Mouse (Mus musculus) forebrain, embryonic 10.5 days (tissue): ENCODE measurements around the gene Abcb1a. TPM values are rescaled to one million over a fixed set of nuclear protein-coding genes. Genes with fewer than 3 reads are reported as not detected.
A peak's percentile ranks its signal among the peaks of the same experiment; 100 is the strongest.

Source experiments
- DNase-seq: peaks from one replicate; pipeline ENCODE4 v3.0.0-alpha.2; 2017; ENCODE audit warnings: low spot score; ENCODE audit errors: extremely low spot score
- H3K27ac ChIP-seq: fragments of 300-500 bp; sonication (generic); 2 replicates; pipeline ENCODE4 v1.5.1; 2016; ENCODE audit warnings: mild to moderate bottlenecking
- H3K27me3 ChIP-seq: fragments of 300-500 bp; sonication (generic); 2 replicates; pipeline ENCODE4 v1.6.1; 2016; ENCODE audit warnings: mild to moderate bottlenecking; ENCODE audit not compliant: poor library complexity, severe bottlenecking
- H3K36me3 ChIP-seq: fragments of 300-500 bp; sonication (generic); replicated peaks from 2 replicates; pipeline ENCODE4 v1.6.1; 2016; ENCODE audit warnings: mild to moderate bottlenecking, moderate library complexity
- H3K4me1 ChIP-seq: fragments of 300-500 bp; sonication (generic); 2 replicates; pipeline ENCODE4 v1.6.1; 2016
- H3K4me3 ChIP-seq: fragments of 300-500 bp; sonication (generic); 2 replicates; pipeline ENCODE4 v1.5.1; 2016; ENCODE audit warnings: mild to moderate bottlenecking, moderate library complexity
- H3K9me3 ChIP-seq: fragments of 300-500 bp; sonication (generic); 2 replicates; pipeline ENCODE4 v1.6.1; 2016; ENCODE audit warnings: mild to moderate bottlenecking, moderate library complexity
- WGBS: fragments of 180-500 bp; shearing (Covaris S2); methylation state at CpG from one replicate; pipeline ENCODE4 v1.1.7; 2016; 5-methylcytosine and 5-hydroxymethylcytosine counted together
- polyA plus RNA-seq: library from polyadenylated mRNA; unstranded; fragments of >200 nt; fragmentation: Nextera tagmentation; extraction: Ambion mirVana; gene quantifications from 2 replicates; pipeline ENCODE4 v1.2.1, GENCODE M21; 2016

Abcb1a gene
- polyA plus RNA-seq, result 0.12 and 0.35 TPM in 2 replicates

DNA sequence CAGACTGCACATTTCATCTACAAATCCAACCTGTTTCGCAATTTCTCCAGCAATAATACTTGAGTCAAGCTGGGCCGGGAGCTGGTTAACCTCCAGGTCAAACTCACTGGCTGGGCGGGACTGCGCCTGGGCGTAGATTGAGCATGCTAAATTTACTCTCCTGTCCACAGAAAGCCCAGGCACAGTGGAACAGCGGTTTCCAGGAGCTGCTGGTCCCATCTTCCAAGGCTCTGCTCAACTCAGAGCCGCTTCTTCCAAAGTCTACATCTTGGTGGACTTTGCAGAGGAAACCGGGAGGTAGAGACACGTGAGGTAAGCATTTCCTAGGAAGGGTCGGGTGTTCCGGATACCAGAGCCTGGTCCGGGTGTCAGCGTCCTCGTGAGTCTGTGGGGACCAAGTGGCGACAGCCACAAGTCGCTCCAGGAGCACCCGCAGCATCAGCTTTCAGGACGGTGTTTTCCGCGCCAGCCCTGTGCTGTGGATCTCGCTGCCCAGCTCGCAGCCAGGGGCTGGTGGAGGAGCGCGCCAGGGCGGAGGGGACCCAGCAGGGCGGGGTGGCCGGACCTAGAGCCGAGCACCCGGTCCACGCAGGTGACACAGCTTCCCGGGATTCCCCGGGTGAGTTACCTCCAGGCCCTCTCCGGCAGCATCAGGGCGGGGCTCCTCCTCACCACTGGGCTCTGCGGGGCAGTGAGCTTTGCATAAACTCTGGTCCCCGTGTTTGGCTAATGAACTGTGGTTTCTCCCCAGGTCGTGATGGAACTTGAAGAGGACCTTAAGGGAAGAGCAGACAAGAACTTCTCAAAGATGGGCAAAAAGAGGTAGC is at the start of gene Abcb1a:
Gene Abcb1a (plus strand): TSS at position 167 of the 827 bp plus-strand sequence.
- 7% methylated on average over 37 of the region's 37 CpGs for WGBS
- H3K27me3 ChIP-seq, result peaks cover 6% of the 10 kb centered on the region; the same call in 1 of the 2 replicates
- H3K4me1 ChIP-seq, result peaks cover 11% of the 10 kb centered on the region
- H3K36me3 ChIP-seq, result no peaks in the 10 kb centered on the region
- DNase-seq, result peak; percentile 33
- peak within 1 kb of the TSS; percentile 54 for H3K27ac ChIP-seq
- H3K4me3 ChIP-seq, result peak within 1 kb of the TSS; percentile 60
- H3K9me3 ChIP-seq, result no peaks in the 10 kb centered on the region

DNA sequence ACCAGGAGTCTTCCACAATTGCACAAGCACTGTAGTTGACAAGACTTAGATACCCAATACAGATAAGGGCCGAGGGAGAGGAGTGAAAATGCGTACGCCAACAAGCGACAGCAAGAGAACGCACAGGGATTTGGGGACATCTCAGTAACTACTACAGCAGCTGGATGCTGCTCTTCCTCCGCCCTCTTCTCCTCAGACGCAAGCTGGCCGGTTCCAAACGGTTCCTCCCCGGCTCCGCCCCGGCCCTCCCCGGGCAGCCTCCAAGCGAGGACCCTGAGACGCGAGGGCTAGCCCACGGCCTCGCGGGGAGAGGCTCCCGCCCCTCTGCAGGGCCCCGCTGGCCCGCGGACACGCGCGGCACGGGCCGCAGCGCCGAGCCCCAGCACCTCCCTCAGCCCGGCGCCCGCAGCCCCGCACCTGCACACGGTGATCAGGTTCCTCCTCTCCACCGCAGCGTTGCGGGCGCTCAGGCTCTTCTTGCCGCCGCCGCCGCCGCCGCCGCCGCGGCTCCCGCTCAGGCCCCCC is 37.7 kb upstream of the Abcb1a start:
- 0% methylated on average over 39 of the region's 49 CpGs for WGBS
- peaks cover 7% of the 10 kb centered on the region; the same call in 1 of the 2 replicates for H3K27me3 ChIP-seq

DNA sequence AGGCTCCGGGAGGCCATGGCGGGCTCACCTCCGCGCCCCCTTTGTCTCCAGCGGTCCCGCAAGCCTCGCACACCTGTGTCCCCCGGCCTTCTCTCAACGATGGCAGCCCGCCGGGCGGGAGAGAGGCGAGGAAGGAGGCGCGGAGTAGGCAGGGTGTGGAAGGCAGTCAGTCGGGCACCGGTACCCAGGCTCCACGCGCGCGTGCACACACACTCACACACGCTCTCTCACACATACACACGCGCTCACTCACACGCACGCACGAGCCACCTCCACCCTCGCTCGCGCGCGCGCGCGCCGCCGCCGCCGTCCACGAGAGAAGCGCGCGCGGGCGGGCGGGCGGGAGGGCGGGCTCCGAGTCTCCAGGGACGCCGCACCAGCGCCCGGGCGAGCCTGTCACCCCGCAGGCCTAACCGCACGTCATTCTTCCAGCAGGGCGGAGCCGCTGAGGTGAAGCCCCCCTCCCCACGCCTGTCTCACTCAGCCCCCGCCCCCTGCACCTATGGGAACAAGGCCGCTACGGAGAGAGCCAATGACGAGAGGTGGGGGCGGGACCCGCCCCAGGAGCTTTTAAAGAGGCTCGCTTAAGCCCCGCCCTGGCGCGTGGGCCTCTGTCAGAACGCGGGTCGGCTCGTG is 37.2 kb upstream of the Abcb1a start, which contains the start of gene Rundc3b:
Gene Rundc3b (minus strand): TSS at position 357 of the 636 bp plus-strand sequence.
- no peaks in the 10 kb centered on the region for H3K9me3 ChIP-seq
- H3K27me3 ChIP-seq, result peaks cover 7% of the 10 kb centered on the region; the same call in 1 of the 2 replicates
- H3K4me3 ChIP-seq, result peak within 1 kb of the TSS; percentile 93
- peak within 1 kb of the TSS; percentile 88 for H3K27ac ChIP-seq
- H3K4me1 ChIP-seq, result peaks cover 12% of the 10 kb centered on the region
- DNase-seq, result peak; percentile 91
- under 1% methylated on average over 62 of the region's 74 CpGs for WGBS
- H3K36me3 ChIP-seq, result no peaks in the 10 kb centered on the region

More for the DNA sequence above, 37.7 kb upstream of the Abcb1a start:
- H3K9me3 ChIP-seq, result no peaks in the 10 kb centered on the region
- peak overlapping the region; percentile 93 for H3K4me3 ChIP-seq
- peak; percentile 49 for DNase-seq
- peaks cover 12% of the 10 kb centered on the region for H3K4me1 ChIP-seq
- H3K27ac ChIP-seq, result peak overlapping the region; percentile 88
- no peaks in the 10 kb centered on the region for H3K36me3 ChIP-seq

DNA sequence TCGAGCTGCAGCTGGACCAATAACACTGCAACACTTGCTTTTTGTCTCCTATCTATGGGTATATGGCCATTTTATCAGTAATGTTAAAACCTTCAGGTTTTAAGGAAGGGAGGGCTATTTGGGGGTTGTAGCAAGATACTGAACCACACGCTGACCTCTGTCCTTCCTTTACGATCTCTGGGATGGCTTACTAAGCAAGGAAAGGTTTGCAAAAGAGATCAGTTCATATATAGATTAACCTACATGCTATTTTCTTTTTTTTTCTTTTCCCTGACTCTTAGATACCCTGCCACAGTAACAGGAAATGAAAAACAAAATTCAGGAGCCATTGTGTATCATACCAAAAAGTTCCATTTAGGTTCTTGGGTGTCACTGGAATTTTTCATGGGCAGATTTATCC is 27.0 kb upstream of the Abcb1a start:
- Histone ChIP-seq H3K9me3 (no peaks in the 10 kb centered on the region), H3K4me1 (no peaks in the 10 kb centered on the region), H3K27me3 (no peaks in the 10 kb centered on the region), H3K27ac (no peak overlapping the region), H3K36me3 (no peaks in the 10 kb centered on the region), H3K4me3 (no peak overlapping the region)
- 90% methylated on average over 3 of the region's 3 CpGs for WGBS
- DNase-seq, result no peak

DNA sequence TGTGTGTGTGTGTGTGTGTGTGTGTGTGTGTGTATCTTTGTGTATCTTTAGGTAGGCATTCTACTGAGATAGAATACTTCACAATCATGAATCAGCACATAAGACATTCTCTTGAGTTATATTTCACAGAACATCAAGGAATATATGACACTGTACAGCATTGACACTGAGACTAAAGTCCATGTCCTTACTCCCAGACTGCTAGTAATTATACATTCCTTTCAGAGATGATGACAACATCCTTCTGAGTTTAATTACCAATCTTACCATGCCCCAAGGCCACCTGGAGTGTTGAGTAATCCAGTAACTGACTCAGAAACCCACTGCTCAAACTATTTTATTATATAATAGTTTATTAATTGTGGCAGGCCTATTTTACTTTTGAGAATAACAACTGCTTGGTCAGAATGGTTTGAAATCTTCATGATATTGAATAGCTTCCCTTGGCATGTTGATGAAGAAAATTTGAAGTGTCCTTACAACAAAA is 25.3 kb upstream of the Abcb1a start:
- H3K27ac ChIP-seq, result no peak overlapping the region
- no peaks in the 10 kb centered on the region for H3K36me3 ChIP-seq
- H3K9me3 ChIP-seq, result no peaks in the 10 kb centered on the region
- H3K4me1 ChIP-seq, result no peaks in the 10 kb centered on the region
- no peak for DNase-seq
- no peak overlapping the region for H3K4me3 ChIP-seq
- no peaks in the 10 kb centered on the region for H3K27me3 ChIP-seq

DNA sequence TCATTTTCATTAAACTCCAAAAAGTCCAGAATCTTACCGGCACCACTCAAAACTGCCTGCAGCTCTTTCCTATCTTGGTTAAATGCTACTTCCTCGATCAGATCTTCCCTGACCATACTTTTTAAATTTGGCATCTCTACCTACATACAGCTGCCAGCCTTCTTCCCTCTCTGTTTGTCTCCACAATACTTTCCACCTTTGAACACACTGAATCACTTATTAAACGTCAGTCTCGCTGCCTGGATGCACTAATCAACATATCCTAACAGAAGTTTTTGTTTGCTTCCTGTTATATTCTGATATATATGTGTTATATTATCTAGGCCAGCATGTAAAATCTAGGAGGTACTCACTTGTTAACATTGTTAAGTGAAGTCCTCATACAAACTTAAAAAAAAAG is 11.6 kb upstream of the Abcb1a start:
- WGBS, result 88% methylated on average over 4 of the region's 4 CpGs

DNA sequence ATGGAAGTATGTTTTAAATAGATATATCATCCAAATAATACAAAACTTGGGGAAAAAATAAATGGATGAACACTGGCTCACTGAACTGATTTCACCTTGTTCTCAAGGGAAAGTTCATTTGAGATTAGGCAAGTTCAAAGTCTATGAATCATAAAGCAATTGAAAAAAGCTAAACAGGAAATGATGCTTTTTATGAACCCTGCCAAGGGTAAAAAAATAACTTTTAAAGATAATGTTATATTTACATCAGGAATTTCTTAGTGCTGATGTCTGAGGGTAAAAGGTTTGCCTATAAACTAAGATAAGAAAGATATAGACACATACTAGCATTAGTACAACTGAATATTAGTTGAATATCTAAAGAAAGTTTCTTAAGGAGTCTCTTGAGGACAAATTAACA is 11.1 kb upstream of the Abcb1a start:
- Histone ChIP-seq H3K9me3 (no peaks in the 10 kb centered on the region), H3K27ac (no peak overlapping the region), H3K36me3 (no peaks in the 10 kb centered on the region), H3K4me1 (no peaks in the 10 kb centered on the region), H3K27me3 (no peaks in the 10 kb centered on the region), H3K4me3 (no peak overlapping the region)
- DNase-seq, result no peak

More for the DNA sequence above, 11.6 kb upstream of the Abcb1a start:
- H3K4me3 ChIP-seq, result no peak overlapping the region
- H3K9me3 ChIP-seq, result no peaks in the 10 kb centered on the region
- DNase-seq, result no peak
- no peaks in the 10 kb centered on the region for H3K4me1 ChIP-seq
- H3K36me3 ChIP-seq, result no peaks in the 10 kb centered on the region
- H3K27ac ChIP-seq, result no peak overlapping the region
- H3K27me3 ChIP-seq, result no peaks in the 10 kb centered on the region

DNA sequence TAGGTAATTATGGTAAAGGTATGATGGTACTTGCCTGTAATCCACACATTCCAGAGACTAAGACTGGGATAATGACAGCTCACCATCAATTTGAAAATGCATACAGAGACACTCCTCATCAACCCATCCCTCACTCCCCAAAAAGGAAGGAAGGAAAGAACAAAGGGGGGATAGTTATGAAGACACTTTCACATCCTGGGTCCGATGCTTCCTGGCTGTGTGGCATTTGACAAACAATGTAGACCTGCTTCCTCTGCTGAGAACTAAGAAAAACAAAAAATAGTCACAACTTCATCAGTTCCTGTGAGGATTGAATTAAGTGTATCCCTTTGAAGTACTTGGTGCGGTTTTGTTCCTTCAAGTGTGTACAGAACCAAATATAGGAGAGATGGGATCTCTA is 7.8 kb upstream of the Abcb1a start:
- H3K4me1 ChIP-seq, result no peaks in the 10 kb centered on the region
- no peak overlapping the region for H3K27ac ChIP-seq
- no peaks in the 10 kb centered on the region for H3K36me3 ChIP-seq
- no peak overlapping the region for H3K4me3 ChIP-seq
- H3K27me3 ChIP-seq, result no peaks in the 10 kb centered on the region
- DNase-seq, result no peak
- 89% methylated on average over 2 of the region's 2 CpGs for WGBS
- H3K9me3 ChIP-seq, result no peaks in the 10 kb centered on the region

DNA sequence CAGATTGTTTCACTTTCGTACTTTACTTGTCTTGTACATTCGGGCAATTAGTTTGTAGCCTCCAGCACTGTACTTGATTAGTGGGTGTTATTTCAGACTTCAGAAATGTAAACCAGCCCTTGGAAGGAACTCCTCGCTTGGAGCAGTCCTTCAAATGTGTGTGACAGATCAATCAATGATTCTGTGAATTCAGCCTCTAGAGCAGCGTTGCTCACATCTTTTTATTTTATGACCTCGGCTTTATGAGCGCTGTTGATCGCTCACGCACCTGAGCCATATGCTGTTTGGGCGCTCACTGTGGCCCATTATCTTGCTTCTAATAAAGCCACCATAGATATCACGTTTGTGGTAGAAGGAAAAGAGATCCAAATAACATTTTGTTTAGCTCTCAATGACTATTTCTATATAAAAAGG is 868 bp downstream of the Abcb1a start:
- H3K9me3 ChIP-seq, result no peaks in the 10 kb centered on the region
- peak overlapping the region; percentile 60 for H3K4me3 ChIP-seq
- H3K27me3 ChIP-seq, result peaks cover 6% of the 10 kb centered on the region; the same call in 1 of the 2 replicates
- H3K36me3 ChIP-seq, result no peaks in the 10 kb centered on the region
- no peak overlapping the region for H3K27ac ChIP-seq
- H3K4me1 ChIP-seq, result peaks cover 11% of the 10 kb centered on the region
- 77% methylated on average over 10 of the region's 10 CpGs for WGBS
- DNase-seq, result no peak

DNA sequence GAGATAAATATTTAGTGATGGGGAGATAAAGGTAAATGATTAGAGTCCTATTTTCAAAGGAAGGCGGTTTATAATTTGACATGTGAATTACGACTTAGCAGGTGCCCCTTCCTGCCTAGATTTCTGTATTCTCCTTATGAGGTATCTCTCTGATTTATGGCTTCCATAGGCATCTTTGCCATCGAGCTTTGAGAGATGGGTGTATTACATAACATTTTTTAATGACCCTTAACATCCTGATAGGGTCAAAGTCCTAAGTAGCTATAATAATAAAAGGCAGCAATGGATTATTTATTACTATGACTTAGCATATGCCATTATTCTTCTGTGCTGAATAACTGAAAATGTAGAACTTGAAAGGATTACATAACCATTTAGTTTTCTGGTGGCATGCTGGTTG is 4.8 kb downstream of the Abcb1a start:
- no peak overlapping the region for H3K27ac ChIP-seq
- no peaks in the 10 kb centered on the region for H3K9me3 ChIP-seq
- 85% methylated on average over 3 of the region's 3 CpGs for WGBS
- H3K4me1 ChIP-seq, result peaks cover 11% of the 10 kb centered on the region
- no peak overlapping the region for H3K4me3 ChIP-seq
- DNase-seq, result no peak
- no peaks in the 10 kb centered on the region for H3K36me3 ChIP-seq
- peaks cover 6% of the 10 kb centered on the region; the same call in 1 of the 2 replicates for H3K27me3 ChIP-seq

DNA sequence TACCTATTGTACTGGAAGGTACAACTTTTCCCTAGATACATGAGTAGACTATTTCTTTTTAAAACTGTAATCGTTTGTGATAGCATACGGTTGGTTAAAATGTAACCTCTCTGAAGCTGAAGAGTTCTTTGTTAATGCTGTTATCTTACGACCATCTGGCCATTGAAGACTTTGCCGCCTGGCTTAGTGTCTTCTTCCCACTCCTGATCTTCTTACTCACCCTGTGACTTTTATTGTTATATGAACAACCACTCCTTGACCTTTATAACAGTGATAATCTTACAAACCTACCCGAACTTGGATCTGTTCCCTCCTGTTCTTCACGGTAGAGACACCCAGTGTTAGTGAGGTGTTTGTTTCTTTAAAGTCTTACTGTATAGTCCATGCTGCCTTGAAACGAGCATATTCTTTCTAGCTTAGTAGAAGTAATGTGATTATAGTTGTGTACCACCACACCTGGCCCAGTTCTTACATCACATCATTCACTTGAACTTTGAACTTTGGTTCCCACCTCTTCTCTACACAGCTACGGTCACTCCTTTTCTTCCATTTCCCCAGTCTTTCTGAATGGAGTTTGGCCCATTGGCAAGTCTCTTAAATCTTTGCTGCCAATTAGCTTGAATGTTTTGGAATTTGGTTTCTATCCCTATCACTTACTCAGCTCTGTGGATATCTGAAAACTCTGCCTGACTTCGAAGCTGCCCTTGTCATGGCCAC is 8.0 kb downstream of the Abcb1a start:
- no peak overlapping the region for H3K4me3 ChIP-seq
- H3K27me3 ChIP-seq, result no peaks in the 10 kb centered on the region
- DNase-seq, result no peak
- WGBS, result 89% methylated on average over 9 of the region's 9 CpGs
- no peaks in the 10 kb centered on the region for H3K36me3 ChIP-seq
- no peak overlapping the region for H3K27ac ChIP-seq
- H3K9me3 ChIP-seq, result no peaks in the 10 kb centered on the region
- no peaks in the 10 kb centered on the region for H3K4me1 ChIP-seq

DNA sequence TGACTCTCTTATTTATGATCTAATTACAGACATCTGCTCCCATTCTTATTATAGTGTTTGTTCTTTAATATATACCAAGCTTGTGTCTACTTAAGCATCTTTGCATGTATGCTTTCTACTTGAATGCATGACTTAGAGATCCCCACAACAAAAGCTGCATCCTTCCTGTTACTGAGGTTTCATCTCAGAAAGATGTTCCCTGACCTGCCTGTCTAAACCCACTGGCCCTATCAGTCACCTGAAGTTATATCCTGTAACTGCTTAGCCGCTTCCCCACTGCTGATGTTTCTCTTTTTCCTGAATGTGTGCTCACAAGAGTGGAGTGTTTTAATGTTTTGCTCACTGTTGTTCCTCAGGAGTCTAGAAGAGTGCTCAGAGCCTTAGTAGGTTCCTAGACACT is 9.7 kb downstream of the Abcb1a start:
- WGBS, result 92% methylated on average over 1 of the region's 1 CpGs
- Histone ChIP-seq H3K4me3 (no peak overlapping the region), H3K9me3 (no peaks in the 10 kb centered on the region), H3K36me3 (no peaks in the 10 kb centered on the region), H3K27me3 (no peaks in the 10 kb centered on the region), H3K4me1 (no peaks in the 10 kb centered on the region), H3K27ac (no peak overlapping the region)
- DNase-seq, result no peak
